In the genomic region with DNA sequence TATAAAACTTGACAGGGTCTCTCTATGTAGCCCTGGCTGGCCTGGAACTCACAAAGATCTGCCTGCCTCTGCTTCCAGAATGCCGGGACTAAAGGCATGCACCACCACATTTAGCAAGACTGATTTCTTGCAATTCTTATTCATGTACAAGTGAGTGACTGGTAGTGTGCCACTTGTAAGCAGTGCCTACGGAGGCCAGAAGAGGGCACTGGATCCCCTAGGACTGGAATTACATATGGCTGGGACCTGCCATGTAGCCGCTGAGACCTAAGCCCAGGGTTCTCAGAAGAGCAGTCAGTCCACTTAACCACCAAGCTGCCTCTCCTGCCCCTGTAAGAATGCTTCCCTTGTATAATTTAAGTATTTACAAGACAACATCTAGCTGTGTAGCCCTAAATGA, we compare ENCODE assay signal across 10 mouse cellular contexts. TPM values are rescaled to one million over a fixed set of nuclear protein-coding genes. Genes with fewer than 3 reads are reported as not detected.
DNase-seq lines count a peak whose midpoint lies in the region; ATAC-seq and TF ChIP-seq lines count a peak whose summit lies in the region.
"Had no signal": no experiment of that assay in that cellular context is flagged by ENCODE, and none has a peak within 500 bp of the region (broad histone marks: within the 10 kb centered on the region; RNA-seq: fewer than 3 reads in every experiment).

No protein-coding gene starts in this region.

- H3K9ac ChIP-seq in hindbrain, embryonic 11.5 days (ENCODE audit: low read depth, low read length), result no peak overlapping the region
- H3K9ac ChIP-seq in hindbrain, embryonic 13.5 days, result no peak overlapping the region
- no peak overlapping the region for H3K9ac ChIP-seq in neural tube, embryonic 11.5 days (ENCODE audit: low read length)
- H3K9ac ChIP-seq: embryonic facial prominence, embryonic 13.5 days; limb, embryonic 13.5 days had no signal

- H3K4me3 ChIP-seq in hindbrain, embryonic 11.5 days (ENCODE audit: low read depth, low read length), result no peak overlapping the region
- no peak overlapping the region for H3K4me3 ChIP-seq in hindbrain, embryonic 13.5 days
- no peak overlapping the region for H3K4me3 ChIP-seq in cortical plate, adult 2 months (ENCODE audit: insufficient read depth, low read length)
- H3K4me3 ChIP-seq in neural tube, embryonic 11.5 days (ENCODE audit: low read depth, low read length), result no peak overlapping the region
- H3K4me3 ChIP-seq: embryonic facial prominence, embryonic 13.5 days; limb, embryonic 13.5 days had no signal

- 42% methylated on average over 3 of the region's 3 CpGs for WGBS in hindbrain, embryonic 11.5 days
- WGBS in hindbrain, embryonic 13.5 days, result 41% methylated on average over 3 of the region's 3 CpGs
- WGBS in neural tube, embryonic 11.5 days, result 52% methylated on average over 3 of the region's 3 CpGs

- 0 out of 2 replicates have a peak, but pooled peaks cover 2% of the 10 kb centered on the region for H3K4me1 ChIP-seq in hindbrain, embryonic 11.5 days (replicated peaks; ENCODE audit: control insufficient read depth, insufficient read depth, low read length)
- H3K4me1 ChIP-seq in hindbrain, embryonic 13.5 days (replicated peaks), result peaks cover 28% of the 10 kb centered on the region
- H3K4me1 ChIP-seq in cortical plate, adult 2 months (ENCODE audit: control insufficient read depth, insufficient read depth, low read length), result peaks cover 4% of the 10 kb centered on the region
- no peaks in the 10 kb centered on the region for H3K4me1 ChIP-seq in neural tube, embryonic 11.5 days (ENCODE audit: control insufficient read depth, insufficient read depth, low read length)

- H3K4me2 ChIP-seq in hindbrain, embryonic 11.5 days (replicated peaks; ENCODE audit: low read depth, low read length), result no peak overlapping the region
- no peak overlapping the region for H3K4me2 ChIP-seq in hindbrain, embryonic 13.5 days
- no peak overlapping the region for H3K4me2 ChIP-seq in neural tube, embryonic 11.5 days (ENCODE audit: low read depth)
- H3K4me2 ChIP-seq: embryonic facial prominence, embryonic 13.5 days; limb, embryonic 13.5 days had no signal

- H3K36me3 ChIP-seq in hindbrain, embryonic 11.5 days (ENCODE audit: control insufficient read depth, insufficient read depth, low read length), result 0 out of 2 replicates have a peak, but pooled peaks cover 3% of the 10 kb centered on the region
- peaks cover 28% of the 10 kb centered on the region for H3K36me3 ChIP-seq in hindbrain, embryonic 13.5 days
- H3K36me3 ChIP-seq in neural tube, embryonic 11.5 days (ENCODE audit: control insufficient read depth, insufficient read depth, low read length), result no peaks in the 10 kb centered on the region

- H3K9me3 ChIP-seq in hindbrain, embryonic 11.5 days (ENCODE audit: control insufficient read depth, low read length), result no peaks in the 10 kb centered on the region
- no peaks in the 10 kb centered on the region for H3K9me3 ChIP-seq in hindbrain, embryonic 13.5 days
- H3K9me3 ChIP-seq in neural tube, embryonic 11.5 days (ENCODE audit: control insufficient read depth, low read length), result no peaks in the 10 kb centered on the region
- H3K9me3 ChIP-seq: embryonic facial prominence, embryonic 13.5 days; limb, embryonic 13.5 days had no signal

- H3K27me3 ChIP-seq in hindbrain, embryonic 11.5 days (ENCODE audit: control insufficient read depth, insufficient read depth, low read length), result no peaks in the 10 kb centered on the region
- no peaks in the 10 kb centered on the region for H3K27me3 ChIP-seq in hindbrain, embryonic 13.5 days
- H3K27me3 ChIP-seq in neural tube, embryonic 11.5 days (ENCODE audit: control insufficient read depth, insufficient read depth, low read length), result no peaks in the 10 kb centered on the region
- H3K27me3 ChIP-seq: embryonic facial prominence, embryonic 13.5 days; limb, embryonic 13.5 days had no signal

- peak; percentile 63 for DNase-seq in hindbrain, embryonic 11.5 days (ENCODE audit: low spot score)
- DNase-seq in A20 (ENCODE audit: low read depth, low spot score) (peak; percentile 73), ZHBTc4 (ENCODE audit: low read depth, low spot score) (peak; percentile 88)
- peak; percentile 71 to 76 for DNase-seq in kidney, postnatal 4 days
- peak; percentile 56 for DNase-seq in neural tube, embryonic 11.5 days (ENCODE audit: low spot score)
- DNase-seq in frontal cortex, postnatal 10 days (ENCODE audit: low spot score in 2 of 2), result no peak

- no peak for TF ChIP-seq POLR2A in cortical plate, adult 2 months (IDR thresholded peaks at IDR 0.05; ENCODE audit: extremely low read depth, insufficient read depth, low read length)

- ATAC-seq in hindbrain, embryonic 11.5 days (ENCODE audit: low FRiP score), result no peak
- no peak for ATAC-seq in hindbrain, embryonic 13.5 days (ENCODE audit: low FRiP score)
- ATAC-seq in neural tube, embryonic 11.5 days (ENCODE audit: insufficient read depth, low FRiP score, low TSS enrichment), result no peak

- peak; percentile 69 for TF ChIP-seq CTCF in cortical plate, adult 2 months (IDR thresholded peaks at IDR 0.05; ENCODE audit: extremely low read depth, insufficient read depth, low read length)

- no peak overlapping the region for H3K27ac ChIP-seq in hindbrain, embryonic 11.5 days (ENCODE audit: low read depth, low read length)
- H3K27ac ChIP-seq in hindbrain, embryonic 13.5 days, result no peak overlapping the region
- no peak overlapping the region for H3K27ac ChIP-seq in cortical plate, adult 2 months (ENCODE audit: insufficient read depth, low read length)
- H3K27ac ChIP-seq in neural tube, embryonic 11.5 days (ENCODE audit: low read depth, low read length), result no peak overlapping the region
- H3K27ac ChIP-seq: embryonic facial prominence, embryonic 13.5 days; limb, embryonic 13.5 days had no signal

RNA-seq across cellular contexts. Expression of a gene that starts 4.5 kb away (rescaled TPM):
- 75.6 and 93.4 TPM in 2 replicates for polyA plus RNA-seq in hindbrain, embryonic 11.5 days (2014; fragmentation: Nextera tagmentation; extraction: Ambion mirVana)
- polyA plus RNA-seq in hindbrain, embryonic 13.5 days (2015; fragmentation: Nextera tagmentation; extraction: Ambion mirVana), result 95.5 and 97.1 TPM in 2 replicates
- polyA plus RNA-seq in cortical plate, adult 2 months (2012; rRNA removed), result 118 and 124 TPM in 2 replicates
- 67.9 and 73.2 TPM in 2 replicates for polyA plus RNA-seq in neural tube, embryonic 11.5 days (2014; fragmentation: Nextera tagmentation; extraction: Ambion mirVana)

RNA-seq across cellular contexts. Expression of a gene that starts 4.8 kb away (rescaled TPM):
- 61.1 and 61.7 TPM in 2 replicates for polyA plus RNA-seq in hindbrain, embryonic 11.5 days (2014; fragmentation: Nextera tagmentation; extraction: Ambion mirVana)
- 54.8 and 55.2 TPM in 2 replicates for polyA plus RNA-seq in hindbrain, embryonic 13.5 days (2015; fragmentation: Nextera tagmentation; extraction: Ambion mirVana)
- polyA plus RNA-seq in cortical plate, adult 2 months (2012; rRNA removed), result 55.2 and 64.9 TPM in 2 replicates
- polyA plus RNA-seq in neural tube, embryonic 11.5 days (2014; fragmentation: Nextera tagmentation; extraction: Ambion mirVana), result 55.8 and 61.2 TPM in 2 replicates

RNA-seq across cellular contexts. Expression of a gene that starts 35.7 kb away (rescaled TPM):
- polyA plus RNA-seq in hindbrain, embryonic 11.5 days (2014; fragmentation: Nextera tagmentation; extraction: Ambion mirVana), result 33.4 and 38.5 TPM in 2 replicates
- polyA plus RNA-seq in hindbrain, embryonic 13.5 days (2015; fragmentation: Nextera tagmentation; extraction: Ambion mirVana), result 18.8 and 21.0 TPM in 2 replicates
- polyA plus RNA-seq in cortical plate, adult 2 months (2012; rRNA removed), result 32.1 and 33.5 TPM in 2 replicates
- polyA plus RNA-seq in neural tube, embryonic 11.5 days (2014; fragmentation: Nextera tagmentation; extraction: Ambion mirVana), result 33.7 and 36.3 TPM in 2 replicates

Comparison
In these comparisons a context has a peak if more than half of its experiments do, and no peak if none do; other contexts are left out.
1. DNase-seq: peak in hindbrain, embryonic 11.5 days (single experiment), A20 (single experiment), ZHBTc4 (single experiment), kidney, postnatal 4 days (2 of 2) and neural tube, embryonic 11.5 days (single experiment); none in frontal cortex, postnatal 10 days (0 of 2).